Mouse (Mus musculus): ENCODE measurements around the gene Hunk. TPM values are rescaled to one million over a fixed set of nuclear protein-coding genes. Genes with fewer than 3 reads are reported as not detected.

Gene Hunk
- polyA plus RNA-seq, 1 experiment from 2014 or later = 10.6 TPM

GRCm38 (mm10) chr16:90421145-90421544, 35.3 kb downstream of the Hunk start:
- H3K9ac ChIP-seq (ENCODE audit: low read length) = peak overlapping the region; percentile 40; the same call in 1 of the 2 replicates
- H3K27ac ChIP-seq (ENCODE audit: low read depth, low read length) = peak overlapping the region; percentile 89
- H3K4me1 ChIP-seq (ENCODE audit: control insufficient read depth, insufficient read depth, low read length) = peaks cover 59% of the 10 kb centered on the region
- ATAC-seq = peak; percentile 13; the same call in 1 of the 2 replicates
- H3K27me3 ChIP-seq (replicated peaks; ENCODE audit: control insufficient read depth, insufficient read depth, low read length) = no peaks in the 10 kb centered on the region
- no peaks in the 10 kb centered on the region for H3K36me3 ChIP-seq (ENCODE audit: control insufficient read depth, insufficient read depth, low read length)
- H3K4me2 ChIP-seq (ENCODE audit: low read length) = peak overlapping the region; percentile 24; the same call in 1 of the 2 replicates
- no peaks in the 10 kb centered on the region for H3K9me3 ChIP-seq (replicated peaks; ENCODE audit: control insufficient read depth, low read length)
- WGBS = 5% methylated on average over 7 of the region's 7 CpGs
- H3K4me3 ChIP-seq (ENCODE audit: low read depth, low read length) = no peak overlapping the region
- peak; percentile 66 for DNase-seq (ENCODE audit: low spot score)

- Histone ChIP-seq H3K4me2 (ENCODE audit: low read length) (peak overlapping the region; percentile 24; the same call in 1 of the 2 replicates), H3K27me3 (replicated peaks; ENCODE audit: control insufficient read depth, insufficient read depth, low read length) (no peaks in the 10 kb centered on the region), H3K9me3 (replicated peaks; ENCODE audit: control insufficient read depth, low read length) (no peaks in the 10 kb centered on the region), H3K4me1 (ENCODE audit: control insufficient read depth, insufficient read depth, low read length) (peaks cover 59% of the 10 kb centered on the region), H3K4me3 (ENCODE audit: low read depth, low read length) (no peak overlapping the region), H3K36me3 (ENCODE audit: control insufficient read depth, insufficient read depth, low read length) (no peaks in the 10 kb centered on the region), H3K27ac (ENCODE audit: low read depth, low read length) (peak overlapping the region; percentile 89), H3K9ac (ENCODE audit: low read length) (peak overlapping the region; percentile 40)
- DNase-seq (ENCODE audit: low spot score) (peak; percentile 75), ATAC-seq (peak; percentile 54)
- under 1% methylated on average over 8 of the region's 8 CpGs for WGBS
Observed at GRCm38 (mm10) chr16:90421551-90421950, 35.7 kb downstream of the Hunk start.

- ATAC-seq = peak; percentile 17
- Histone ChIP-seq H3K27ac (ENCODE audit: low read depth, low read length) (peak overlapping the region; percentile 89), H3K27me3 (replicated peaks; ENCODE audit: control insufficient read depth, insufficient read depth, low read length) (no peaks in the 10 kb centered on the region), H3K4me2 (ENCODE audit: low read length) (peak overlapping the region; percentile 24; the same call in 1 of the 2 replicates), H3K4me3 (ENCODE audit: low read depth, low read length) (no peak overlapping the region), H3K36me3 (ENCODE audit: control insufficient read depth, insufficient read depth, low read length) (no peaks in the 10 kb centered on the region), H3K4me1 (ENCODE audit: control insufficient read depth, insufficient read depth, low read length) (peaks cover 59% of the 10 kb centered on the region), H3K9ac (ENCODE audit: low read length) (peak overlapping the region; percentile 40), H3K9me3 (replicated peaks; ENCODE audit: control insufficient read depth, low read length) (no peaks in the 10 kb centered on the region)
- 14% methylated on average over 11 of the region's 11 CpGs for WGBS
- DNase-seq (ENCODE audit: low spot score) = peak; percentile 85
Observed at GRCm38 (mm10) chr16:90422108-90422529, 36.3 kb downstream of the Hunk start.

DNA sequence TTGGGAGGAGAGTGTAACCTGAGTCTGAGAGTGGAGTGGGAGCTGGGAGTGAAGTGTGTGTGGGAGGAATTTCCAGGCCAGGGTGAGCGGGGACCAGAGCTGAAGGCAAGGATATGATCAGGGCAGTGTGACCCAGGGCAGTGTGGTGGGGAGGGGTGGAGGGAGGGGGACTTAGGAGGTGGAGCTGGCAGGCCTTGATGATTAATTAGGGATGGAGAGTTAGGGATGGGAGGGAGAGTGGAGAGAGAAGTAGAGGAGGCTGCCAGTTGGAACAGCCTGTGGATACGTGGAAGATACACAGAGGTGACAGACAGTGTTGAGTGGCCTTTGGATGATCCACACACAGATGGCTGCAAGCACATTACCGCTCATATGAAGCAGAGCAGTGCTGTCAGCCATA, 38.1 kb downstream of the Hunk start:
- no peaks in the 10 kb centered on the region for H3K9me3 ChIP-seq (replicated peaks; ENCODE audit: control insufficient read depth, low read length)
- peaks cover 57% of the 10 kb centered on the region for H3K4me1 ChIP-seq (ENCODE audit: control insufficient read depth, insufficient read depth, low read length)
- no peaks in the 10 kb centered on the region for H3K27me3 ChIP-seq (replicated peaks; ENCODE audit: control insufficient read depth, insufficient read depth, low read length)
- H3K36me3 ChIP-seq (ENCODE audit: control insufficient read depth, insufficient read depth, low read length) = no peaks in the 10 kb centered on the region
- H3K27ac ChIP-seq (ENCODE audit: low read depth, low read length) = peak overlapping the region; percentile 79
- H3K4me2 ChIP-seq (ENCODE audit: low read length) = 0 out of 2 replicates have a peak overlapping the region, but pooled peaks have one; percentile 10
- ATAC-seq = peak; percentile 69
- WGBS = 28% methylated on average over 3 of the region's 3 CpGs
- no peak overlapping the region for H3K4me3 ChIP-seq (ENCODE audit: low read depth, low read length)
- DNase-seq (ENCODE audit: low spot score) = peak; percentile 70
- no peak overlapping the region for H3K9ac ChIP-seq (ENCODE audit: low read length)

GRCm38 (mm10) chr16:90424391-90424790, 38.6 kb downstream of the Hunk start:
- DNase-seq (ENCODE audit: low spot score) = peak; percentile 72
- Histone ChIP-seq H3K27ac (ENCODE audit: low read depth, low read length) (peak overlapping the region; percentile 79), H3K4me3 (ENCODE audit: low read depth, low read length) (no peak overlapping the region), H3K4me2 (ENCODE audit: low read length) (0 out of 2 replicates have a peak overlapping the region, but pooled peaks have one; percentile 10), H3K27me3 (replicated peaks; ENCODE audit: control insufficient read depth, insufficient read depth, low read length) (no peaks in the 10 kb centered on the region), H3K9ac (ENCODE audit: low read length) (peak overlapping the region; percentile 5; the same call in 1 of the 2 replicates), H3K9me3 (replicated peaks; ENCODE audit: control insufficient read depth, low read length) (no peaks in the 10 kb centered on the region), H3K36me3 (ENCODE audit: control insufficient read depth, insufficient read depth, low read length) (no peaks in the 10 kb centered on the region), H3K4me1 (ENCODE audit: control insufficient read depth, insufficient read depth, low read length) (peaks cover 55% of the 10 kb centered on the region)
- 14% methylated on average over 9 of the region's 9 CpGs for WGBS
- peak; percentile 24; the same call in 1 of the 2 replicates for ATAC-seq

DNA sequence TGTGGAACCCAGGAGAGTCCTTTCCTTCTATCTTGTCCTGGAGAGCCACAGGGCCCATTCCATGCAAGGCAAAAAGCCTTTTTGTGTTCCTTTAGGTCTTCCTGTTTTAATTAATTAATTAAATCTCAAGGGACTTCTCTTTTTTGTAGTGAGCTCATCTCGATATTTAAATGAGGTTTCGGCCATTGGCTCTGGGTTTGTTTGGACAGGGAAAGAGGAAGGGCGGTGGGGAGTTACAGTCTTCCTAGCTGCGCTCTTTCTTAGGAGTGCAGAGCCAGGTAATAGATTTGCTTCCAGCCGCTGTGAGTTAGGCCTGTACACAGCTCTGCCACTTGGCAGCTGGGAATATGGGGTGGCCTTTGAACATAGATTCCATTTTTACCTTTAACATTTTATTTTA, 40.4 kb downstream of the Hunk start:
- Histone ChIP-seq H3K36me3 (ENCODE audit: control insufficient read depth, insufficient read depth, low read length) (no peaks in the 10 kb centered on the region), H3K9ac (ENCODE audit: low read length) (no peak overlapping the region), H3K4me3 (ENCODE audit: low read depth, low read length) (no peak overlapping the region), H3K4me1 (ENCODE audit: control insufficient read depth, insufficient read depth, low read length) (peaks cover 45% of the 10 kb centered on the region), H3K4me2 (ENCODE audit: low read length) (no peak overlapping the region), H3K9me3 (replicated peaks; ENCODE audit: control insufficient read depth, low read length) (no peaks in the 10 kb centered on the region), H3K27ac (ENCODE audit: low read depth, low read length) (no peak overlapping the region), H3K27me3 (replicated peaks; ENCODE audit: control insufficient read depth, insufficient read depth, low read length) (no peaks in the 10 kb centered on the region)
- no peak for DNase-seq (ENCODE audit: low spot score)
- WGBS = 78% methylated on average over 5 of the region's 5 CpGs
- no peak for ATAC-seq

DNA sequence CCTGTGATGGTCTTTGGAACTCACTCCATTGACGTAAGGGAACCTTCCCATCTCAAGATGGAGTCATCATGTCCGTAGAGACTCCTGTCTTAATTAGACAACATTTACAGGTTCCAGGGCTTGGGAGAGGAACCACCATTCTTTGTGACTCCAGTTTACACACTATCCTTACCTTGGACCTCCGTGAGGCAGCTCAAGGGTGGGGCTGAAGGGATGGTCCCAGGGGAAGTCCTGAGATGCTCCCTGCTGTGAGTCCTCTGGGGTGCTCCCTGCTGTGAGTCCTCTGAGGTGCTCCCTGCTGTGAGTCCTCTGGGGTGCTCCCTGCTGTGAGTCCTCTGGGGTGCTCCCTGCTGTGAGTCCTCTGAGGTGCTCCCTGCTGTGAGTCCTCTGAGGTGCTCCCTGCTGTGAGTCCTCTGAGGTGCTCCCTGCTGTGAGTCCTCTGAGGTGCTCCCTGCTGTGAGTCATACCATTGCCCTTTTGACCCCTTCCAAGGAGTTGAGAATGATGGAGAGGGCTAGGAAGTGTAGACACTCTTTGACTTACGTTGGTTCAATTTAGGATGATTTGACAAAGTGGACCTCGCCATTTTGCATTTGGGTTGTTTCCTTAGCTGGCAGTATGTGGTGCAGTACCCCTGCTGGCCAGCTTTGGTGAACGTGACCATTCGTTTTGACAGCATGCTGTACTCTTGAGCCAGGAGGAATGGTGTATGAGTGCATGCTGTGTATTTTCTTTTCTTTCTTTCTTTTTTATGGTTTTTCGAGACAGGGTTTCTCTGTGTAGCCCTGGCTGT, 42.2 kb downstream of the Hunk start:
- Histone ChIP-seq H3K9ac (ENCODE audit: low read length) (no peak overlapping the region), H3K36me3 (ENCODE audit: control insufficient read depth, insufficient read depth, low read length) (peaks cover 10% of the 10 kb centered on the region), H3K4me2 (ENCODE audit: low read length) (no peak overlapping the region), H3K27ac (ENCODE audit: low read depth, low read length) (no peak overlapping the region), H3K9me3 (replicated peaks; ENCODE audit: control insufficient read depth, low read length) (peaks cover 2% of the 10 kb centered on the region), H3K27me3 (replicated peaks; ENCODE audit: control insufficient read depth, insufficient read depth, low read length) (no peaks in the 10 kb centered on the region), H3K4me1 (ENCODE audit: control insufficient read depth, insufficient read depth, low read length) (peaks cover 27% of the 10 kb centered on the region), H3K4me3 (ENCODE audit: low read depth, low read length) (no peak overlapping the region)
- DNase-seq (ENCODE audit: low spot score) (no peak), ATAC-seq (no peak)
- 94% methylated on average over 8 of the region's 8 CpGs for WGBS

DNA sequence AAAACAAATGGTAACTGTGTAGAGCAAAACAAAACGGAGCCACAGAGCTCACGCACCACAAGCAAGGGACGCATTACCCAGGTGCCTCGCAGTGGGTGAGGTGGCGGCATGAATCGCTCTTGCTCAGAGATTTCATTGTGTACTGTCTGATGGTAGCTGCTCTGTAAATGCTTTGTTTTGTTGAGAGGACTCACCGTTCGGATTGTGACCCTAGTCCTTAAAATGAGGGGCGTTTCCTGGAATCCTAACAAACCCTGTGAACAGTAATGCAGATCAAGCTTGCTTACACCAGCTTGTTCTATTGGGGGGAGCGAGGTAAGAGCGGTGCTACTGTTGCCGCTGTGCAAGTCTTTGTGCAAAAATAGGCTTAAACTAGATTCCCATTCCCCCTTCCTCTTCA, 47.7 kb downstream of the Hunk start:
- DNase-seq (ENCODE audit: low spot score) (no peak), ATAC-seq (no peak)
- H3K27ac ChIP-seq (ENCODE audit: low read depth, low read length) = no peak overlapping the region
- no peak overlapping the region for H3K9ac ChIP-seq (ENCODE audit: low read length)
- no peaks in the 10 kb centered on the region for H3K27me3 ChIP-seq (replicated peaks; ENCODE audit: control insufficient read depth, insufficient read depth, low read length)
- peaks cover 23% of the 10 kb centered on the region for H3K36me3 ChIP-seq (ENCODE audit: control insufficient read depth, insufficient read depth, low read length)
- no peaks in the 10 kb centered on the region for H3K4me1 ChIP-seq (ENCODE audit: control insufficient read depth, insufficient read depth, low read length)
- H3K4me3 ChIP-seq (ENCODE audit: low read depth, low read length) = no peak overlapping the region
- peaks cover 4% of the 10 kb centered on the region for H3K9me3 ChIP-seq (replicated peaks; ENCODE audit: control insufficient read depth, low read length)
- H3K4me2 ChIP-seq (ENCODE audit: low read length) = no peak overlapping the region
- WGBS = 98% methylated on average over 12 of the region's 12 CpGs

- peaks cover 33% of the 10 kb centered on the region for H3K36me3 ChIP-seq (ENCODE audit: control insufficient read depth, insufficient read depth, low read length)
- H3K27me3 ChIP-seq (replicated peaks; ENCODE audit: control insufficient read depth, insufficient read depth, low read length) = no peaks in the 10 kb centered on the region
- H3K4me2 ChIP-seq (ENCODE audit: low read length) = no peak overlapping the region
- WGBS = 79% methylated on average over 4 of the region's 4 CpGs
- peaks cover 4% of the 10 kb centered on the region for H3K9me3 ChIP-seq (replicated peaks; ENCODE audit: control insufficient read depth, low read length)
- ATAC-seq (no peak), DNase-seq (ENCODE audit: low spot score) (no peak)
- H3K9ac ChIP-seq (ENCODE audit: low read length) = no peak overlapping the region
- no peak overlapping the region for H3K27ac ChIP-seq (ENCODE audit: low read depth, low read length)
- H3K4me3 ChIP-seq (ENCODE audit: low read depth, low read length) = no peak overlapping the region
- H3K4me1 ChIP-seq (ENCODE audit: control insufficient read depth, insufficient read depth, low read length) = no peaks in the 10 kb centered on the region
Observed at GRCm38 (mm10) chr16:90435231-90435630, 49.4 kb downstream of the Hunk start.

Data from forebrain, embryonic 14.5 days (tissue).